Mouse (Mus musculus) CD4-positive, CD25-positive, alpha-beta regulatory T cell, adult 2 months (primary cell): Measurements from ENCODE around the gene Tango2.

Source experiments
- DNase-seq: peaks from one replicate; pipeline ENCODE4 v3.0.0-alpha.2; 2012; ENCODE audit warnings: low read depth, low spot score

Gene Tango2

GRCm38 (mm10) chr16:18347931-18348600 lies at the start of gene Tango2, which contains the start of gene Arvcf:
Tango2 (minus strand) TSS chr16:18348103.
Arvcf (plus strand) TSS chr16:18348182.
- peak; percentile 61 for DNase-seq

- no peak for DNase-seq
Observed at GRCm38 (mm10) chr16:18396791-18397621, 49.1 kb upstream of the Tango2 start.

GRCm38 (mm10) chr16:18396201-18396600 lies 48.3 kb upstream of the Tango2 start:
- no peak for DNase-seq

GRCm38 (mm10) chr16:18395620-18396036 lies 47.7 kb upstream of the Tango2 start:
- DNase-seq, result no peak

- DNase-seq, result no peak
Observed at GRCm38 (mm10) chr16:18394777-18395619, 47.1 kb upstream of the Tango2 start.

- DNase-seq, result no peak
Observed at GRCm38 (mm10) chr16:18394056-18394455, 46.2 kb upstream of the Tango2 start.

- DNase-seq, result no peak
Observed at GRCm38 (mm10) chr16:18393595-18393994, 45.7 kb upstream of the Tango2 start.

GRCm38 (mm10) chr16:18392469-18393426 lies 44.8 kb upstream of the Tango2 start:
- peak; percentile 81 for DNase-seq

- DNase-seq, result no peak
Observed at GRCm38 (mm10) chr16:18391728-18392127, 43.8 kb upstream of the Tango2 start.

- DNase-seq, result no peak
Observed at GRCm38 (mm10) chr16:18391127-18391526, 43.2 kb upstream of the Tango2 start.

- no peak for DNase-seq
Observed at GRCm38 (mm10) chr16:18390399-18390798, 42.5 kb upstream of the Tango2 start.

GRCm38 (mm10) chr16:18388583-18389435 lies 40.9 kb upstream of the Tango2 start:
- no peak for DNase-seq

- no peak for DNase-seq
Observed at GRCm38 (mm10) chr16:18387704-18388582, 40.0 kb upstream of the Tango2 start.

GRCm38 (mm10) chr16:18386972-18387371 lies 39.1 kb upstream of the Tango2 start:
- no peak for DNase-seq

- DNase-seq, result no peak
Observed at GRCm38 (mm10) chr16:18386451-18386850, 38.5 kb upstream of the Tango2 start.

- no peak for DNase-seq
Observed at GRCm38 (mm10) chr16:18385411-18385810, 37.5 kb upstream of the Tango2 start.

GRCm38 (mm10) chr16:18384659-18385058 lies 36.8 kb upstream of the Tango2 start:
- no peak for DNase-seq

GRCm38 (mm10) chr16:18384211-18384610 lies 36.3 kb upstream of the Tango2 start:
- no peak for DNase-seq

- no peak for DNase-seq
Observed at GRCm38 (mm10) chr16:18383756-18384155, 35.9 kb upstream of the Tango2 start.
